9 mouse cellular contexts compared by ENCODE assay signal in genomic region chr1:184871506-184871905, GRCm38 (mm10). TPM values are rescaled to one million over a fixed set of nuclear protein-coding genes. Genes with fewer than 3 reads are reported as not detected.
DNase-seq lines count a peak whose midpoint lies in the region; ATAC-seq and TF ChIP-seq lines count a peak whose summit lies in the region.
"Had no signal": no experiment of that assay in that cellular context is flagged by ENCODE, and none has a peak within 500 bp of the region (broad histone marks: within the 10 kb centered on the region; RNA-seq: fewer than 3 reads in every experiment).

No protein-coding gene starts in this region.

- no peak for ATAC-seq in midbrain, embryonic 11.5 days (ENCODE audit: low FRiP score)
- no peak for ATAC-seq in midbrain, embryonic 14.5 days (ENCODE audit: low FRiP score, low TSS enrichment)
- peak; percentile 25; the same call in 1 of the 2 replicates for ATAC-seq in liver, embryonic 13.5 days (ENCODE audit: low read depth)

- H3K9me3 ChIP-seq in midbrain, embryonic 11.5 days (ENCODE audit: control insufficient read depth, low read length): no peaks in the 10 kb centered on the region
- no peaks in the 10 kb centered on the region for H3K9me3 ChIP-seq in midbrain, embryonic 14.5 days (ENCODE audit: control insufficient read depth, low read length)
- no peaks in the 10 kb centered on the region for H3K9me3 ChIP-seq in liver, embryonic 13.5 days (replicated peaks)
- H3K9me3 ChIP-seq: G1E; midbrain, embryonic 12.5 days had no signal

- H3K36me3 ChIP-seq in midbrain, embryonic 11.5 days (ENCODE audit: control insufficient read depth, insufficient read depth, low read length): no peaks in the 10 kb centered on the region
- H3K36me3 ChIP-seq in midbrain, embryonic 14.5 days (ENCODE audit: control insufficient read depth, insufficient read depth, low read length): no peaks in the 10 kb centered on the region
- H3K36me3 ChIP-seq in kidney, adult 2 months (ENCODE audit: control insufficient read depth, insufficient read depth, low read length): no peaks in the 10 kb centered on the region; the same call in 1 of the 2 replicates
- no peaks in the 10 kb centered on the region for H3K36me3 ChIP-seq in liver, embryonic 13.5 days
- H3K36me3 ChIP-seq: G1E; midbrain, embryonic 12.5 days had no signal

- peak; percentile 81 for DNase-seq in midbrain, embryonic 11.5 days (ENCODE audit: low spot score, missing footprints)
- DNase-seq in midbrain, embryonic 14.5 days: no peak
- DNase-seq in kidney, adult 2 months: peak; percentile 87
- DNase-seq in liver, embryonic 13.5 days: no peak
- DNase-seq in right cerebral cortex, postnatal 4 days: no peak
- no peak for DNase-seq in thymus, postnatal 0 days (ENCODE audit: low spot score)
- no peak for DNase-seq in cerebellum, postnatal 14 days

- no peak for TF ChIP-seq POLR2A in kidney, adult 2 months (IDR thresholded peaks at IDR 0.05; ENCODE audit: low read depth, low read length)

- no peak overlapping the region for H3K27ac ChIP-seq in midbrain, embryonic 11.5 days (ENCODE audit: low read depth, low read length)
- H3K27ac ChIP-seq in midbrain, embryonic 14.5 days (replicated peaks; ENCODE audit: low read depth, low read length): no peak overlapping the region
- H3K27ac ChIP-seq in kidney, adult 2 months (ENCODE audit: insufficient read depth, low read depth, low read length): peak overlapping the region; percentile 92
- H3K27ac ChIP-seq in liver, embryonic 13.5 days: peak overlapping the region; percentile 78
- H3K27ac ChIP-seq: midbrain, embryonic 12.5 days had no signal

- WGBS in midbrain, embryonic 11.5 days: 86% methylated on average over 1 of the region's 1 CpGs
- WGBS in midbrain, embryonic 14.5 days: 96% methylated on average over 1 of the region's 1 CpGs
- WGBS in kidney, adult 2 months: 54% methylated on average over 1 of the region's 1 CpGs
- 71% methylated on average over 1 of the region's 1 CpGs for whole genome bisulfite sequencing in liver, embryonic 13.5 days (ENCODE audit: insufficient replicate concordance)

- no peak overlapping the region for H3K4me3 ChIP-seq in midbrain, embryonic 11.5 days (ENCODE audit: low read depth, low read length)
- no peak overlapping the region for H3K4me3 ChIP-seq in midbrain, embryonic 14.5 days (replicated peaks; ENCODE audit: low read depth, low read length)
- H3K4me3 ChIP-seq in kidney, adult 2 months (ENCODE audit: insufficient read depth, low read depth, low read length): no peak overlapping the region
- no peak overlapping the region for H3K4me3 ChIP-seq in liver, embryonic 13.5 days (replicated peaks)
- H3K4me3 ChIP-seq: midbrain, embryonic 12.5 days had no signal

- no peak for TF ChIP-seq CTCF in kidney, adult 2 months (conservative IDR thresholded peaks at IDR 0.05; ENCODE audit: insufficient read depth, insufficient read length, low read depth, low read length)

- H3K4me2 ChIP-seq in midbrain, embryonic 11.5 days: no peak overlapping the region
- H3K4me2 ChIP-seq in midbrain, embryonic 14.5 days (ENCODE audit: low read length): no peak overlapping the region
- no peak overlapping the region for H3K4me2 ChIP-seq in liver, embryonic 13.5 days
- H3K4me2 ChIP-seq: midbrain, embryonic 12.5 days had no signal

- H3K27me3 ChIP-seq in midbrain, embryonic 11.5 days (ENCODE audit: control insufficient read depth, insufficient read depth, low read length): no peaks in the 10 kb centered on the region; the same call in 1 of the 2 replicates
- no peaks in the 10 kb centered on the region for H3K27me3 ChIP-seq in midbrain, embryonic 14.5 days (ENCODE audit: control insufficient read depth, insufficient read depth, low read length)
- H3K27me3 ChIP-seq in kidney, adult 2 months (replicated peaks; ENCODE audit: control insufficient read depth, insufficient read depth, low read length): no peaks in the 10 kb centered on the region
- H3K27me3 ChIP-seq in liver, embryonic 13.5 days: no peaks in the 10 kb centered on the region

- no peaks in the 10 kb centered on the region for H3K4me1 ChIP-seq in midbrain, embryonic 11.5 days (ENCODE audit: control insufficient read depth, insufficient read depth, low read length)
- no peaks in the 10 kb centered on the region for H3K4me1 ChIP-seq in midbrain, embryonic 14.5 days (ENCODE audit: control insufficient read depth, insufficient read depth, low read length)
- peaks cover 54% of the 10 kb centered on the region for H3K4me1 ChIP-seq in kidney, adult 2 months (ENCODE audit: control insufficient read depth, insufficient read depth, low read length)
- peaks cover 39% of the 10 kb centered on the region for H3K4me1 ChIP-seq in liver, embryonic 13.5 days (replicated peaks)

- no peak overlapping the region for H3K9ac ChIP-seq in midbrain, embryonic 11.5 days (ENCODE audit: low read length)
- H3K9ac ChIP-seq in midbrain, embryonic 14.5 days (replicated peaks; ENCODE audit: low read length): no peak overlapping the region
- H3K9ac ChIP-seq in liver, embryonic 13.5 days: 0 out of 2 replicates have a peak overlapping the region, but pooled peaks have one; percentile 0
- H3K9ac ChIP-seq: midbrain, embryonic 12.5 days had no signal

RNA-seq across cellular contexts. Expression of gene C130074G19Rik, which starts 11.5 kb away (rescaled TPM):
- 0.50 and 0.52 TPM in 2 replicates for polyA plus RNA-seq in midbrain, embryonic 11.5 days (2014; fragmentation: Nextera tagmentation; extraction: Ambion mirVana)
- 0.40 and 1.1 TPM in 2 replicates for polyA plus RNA-seq in midbrain, embryonic 14.5 days (2014; fragmentation: Nextera tagmentation; extraction: Ambion mirVana)
- 83.3 and 113 TPM in 2 replicates for polyA plus RNA-seq in kidney, adult 2 months (2012; rRNA removed)
- 1.3 and 1.6 TPM in 2 replicates for polyA plus RNA-seq in liver, embryonic 13.5 days (2015; fragmentation: Nextera tagmentation; extraction: Ambion mirVana)
- polyA plus RNA-seq in thymus, postnatal 0 days (2015; fragmentation: Nextera tagmentation; extraction: Ambion mirVana): 0.86 and 1.1 TPM in 2 replicates
- polyA plus RNA-seq: G1E had no signal

RNA-seq across cellular contexts. Expression of gene Marc2, which starts 25.3 kb away (rescaled TPM):
- polyA plus RNA-seq in midbrain, embryonic 11.5 days (2014; fragmentation: Nextera tagmentation; extraction: Ambion mirVana): 107 and 110 TPM in 2 replicates
- 111 and 112 TPM in 2 replicates for polyA plus RNA-seq in midbrain, embryonic 14.5 days (2014; fragmentation: Nextera tagmentation; extraction: Ambion mirVana)
- 257 and 403 TPM in 2 replicates for polyA plus RNA-seq in kidney, adult 2 months (2012; rRNA removed)
- polyA plus RNA-seq in liver, embryonic 13.5 days (2015; fragmentation: Nextera tagmentation; extraction: Ambion mirVana): 189 and 193 TPM in 2 replicates
- polyA plus RNA-seq in thymus, postnatal 0 days (2015; fragmentation: Nextera tagmentation; extraction: Ambion mirVana): 237 and 272 TPM in 2 replicates

Comparison
In these comparisons a context has a peak if more than half of its experiments do, and no peak if none do; other contexts are left out.
1. DNase-seq: peak in midbrain, embryonic 11.5 days (single experiment) and kidney, adult 2 months (single experiment); none in midbrain, embryonic 14.5 days (single experiment), liver, embryonic 13.5 days (single experiment), right cerebral cortex, postnatal 4 days (single experiment), thymus, postnatal 0 days (single experiment) and cerebellum, postnatal 14 days (0 of 2).
2. H3K27ac ChIP-seq: peak in kidney, adult 2 months (single experiment) and liver, embryonic 13.5 days (single experiment); none in midbrain, embryonic 11.5 days (single experiment) and midbrain, embryonic 14.5 days (single experiment).
3. RNA of gene C130074G19Rik, which starts 11.5 kb away (polyA plus RNA-seq): 83.3 to 113 TPM in kidney, adult 2 months; 1.3 to 1.6 TPM in liver, embryonic 13.5 days, 0.86 to 1.1 TPM in thymus, postnatal 0 days, 0.40 to 1.1 TPM in midbrain, embryonic 14.5 days and 0.50 to 0.52 TPM in midbrain, embryonic 11.5 days; every median in the first group is over 10 times any median in the second.